Mouse (Mus musculus) lung, adult 2 months (tissue): ENCODE measurements around the gene Fancd2os. TPM values are rescaled to one million over a fixed set of nuclear protein-coding genes. Genes with fewer than 3 reads are reported as not detected.

Experiments
- DNase-seq: peaks from one replicate; pipeline ENCODE4 v3.0.0; 2022
- H3K4me1 ChIP-seq: fragments of 200-500 bp; 2 replicates; pipeline ENCODE4 v1.6.1; 2011; ENCODE audit warnings: low read length; ENCODE audit not compliant: control insufficient read depth, insufficient read depth
- H3K4me3 ChIP-seq: fragments of 200-500 bp; replicated peaks from 2 replicates; pipeline ENCODE3; 2011; ENCODE audit warnings: low read depth, mild to moderate bottlenecking, control low read depth, low read length; ENCODE audit errors: extremely low read depth
- CTCF ChIP-seq: fragments of 200-500 bp; IDR thresholded peaks from 2 replicates; pipeline ENCODE4 v1.5.1; 2011; ENCODE audit warnings: mild to moderate bottlenecking, low read length, control low read depth; ENCODE audit not compliant: insufficient read depth
- POLR2A ChIP-seq: fragments of 200-500 bp; IDR thresholded peaks from 2 replicates; pipeline ENCODE4 v1.6.1; 2011; ENCODE audit warnings: low read depth, mild to moderate bottlenecking, control low read depth, low read length, borderline replicate concordance; ENCODE audit errors: extremely low read depth
- WGBS: fragments of 180-500 bp; shearing (Covaris S2); methylation state at CpG from one replicate; pipeline ENCODE4 v1.1.7; 2018; 5-methylcytosine and 5-hydroxymethylcytosine counted together
- polyA plus RNA-seq: library from polyadenylated mRNA; depleted of rRNA; stranded (reverse); fragments of >200 nt; gene quantifications from 2 replicates; pipeline ENCODE4 v1.2.3, GENCODE M21; 2012

Gene Fancd2os
- polyA plus RNA-seq, 1 experiment = not detected

- Histone ChIP-seq H3K4me1 (peaks cover 5% of the 10 kb centered on the region; the same call in 1 of the 2 replicates), H3K4me3 (no peak overlapping the region)
- no peak for TF ChIP-seq POLR2A
- TF ChIP-seq CTCF = no peak
- 84% methylated on average over 7 of the region's 7 CpGs for WGBS
- no peak for DNase-seq
Measured at GRCm38 (mm10) chr6:113609293-113609692, 8.8 kb upstream of the Fancd2os start.

- 73% methylated on average over 6 of the region's 6 CpGs for WGBS
- no peak for TF ChIP-seq POLR2A
- no peak for TF ChIP-seq CTCF
- DNase-seq = no peak
Measured at GRCm38 (mm10) chr6:113608871-113609270, 8.4 kb upstream of the Fancd2os start.

GRCm38 (mm10) chr6:113605224-113605545 is 4.7 kb upstream of the Fancd2os start:
- peak overlapping the region; percentile 91 for H3K4me3 ChIP-seq
- DNase-seq = no peak
- H3K4me1 ChIP-seq = peaks cover 5% of the 10 kb centered on the region; the same call in 1 of the 2 replicates
- WGBS = 4% methylated on average over 10 of the region's 10 CpGs
- no peak for TF ChIP-seq CTCF
- no peak for TF ChIP-seq POLR2A

More at GRCm38 (mm10) chr6:113608871-113609270, 8.4 kb upstream of the Fancd2os start:
- Histone ChIP-seq H3K4me1 (peaks cover 5% of the 10 kb centered on the region; the same call in 1 of the 2 replicates), H3K4me3 (no peak overlapping the region)

GRCm38 (mm10) chr6:113604432-113605223 is 4.1 kb upstream of the Fancd2os start, which contains the start of gene Brk1:
TSS of gene Brk1 (plus strand) at chr6:113604772.
- WGBS = under 1% methylated on average over 65 of the region's 65 CpGs
- TF ChIP-seq CTCF (peak; percentile 35), POLR2A (peak; percentile 71; the same call in 1 of the 2 replicates)

GRCm38 (mm10) chr6:113603993-113604392 is 3.5 kb upstream of the Fancd2os start:
- WGBS = 58% methylated on average over 12 of the region's 12 CpGs
- TF ChIP-seq POLR2A = no peak
- TF ChIP-seq CTCF = no peak
- no peak for DNase-seq
- Histone ChIP-seq H3K4me1 (peaks cover 5% of the 10 kb centered on the region; the same call in 1 of the 2 replicates), H3K4me3 (peak overlapping the region; percentile 91)

More at GRCm38 (mm10) chr6:113604432-113605223, 4.1 kb upstream of the Fancd2os start, which contains the start of gene Brk1:
- DNase-seq = peak; percentile 84
- peaks cover 5% of the 10 kb centered on the region; the same call in 1 of the 2 replicates for H3K4me1 ChIP-seq
- peak within 1 kb of the TSS; percentile 91 for H3K4me3 ChIP-seq

- TF ChIP-seq POLR2A (no peak), CTCF (no peak)
- peaks cover 5% of the 10 kb centered on the region; the same call in 1 of the 2 replicates for H3K4me1 ChIP-seq
- DNase-seq = no peak
- no peak overlapping the region for H3K4me3 ChIP-seq
- WGBS = 87% methylated on average over 6 of the region's 6 CpGs
Measured at GRCm38 (mm10) chr6:113602821-113603220, 2.3 kb upstream of the Fancd2os start.

- DNase-seq = no peak
- no peak overlapping the region for H3K4me3 ChIP-seq
- 70% methylated on average over 5 of the region's 5 CpGs for WGBS
Measured at GRCm38 (mm10) chr6:113599833-113600232, 682 bp downstream of the Fancd2os start.

GRCm38 (mm10) chr6:113597945-113598344 is 2.6 kb downstream of the Fancd2os start:
- TF ChIP-seq CTCF (no peak), POLR2A (no peak)
- H3K4me1 ChIP-seq = no peaks in the 10 kb centered on the region
- H3K4me3 ChIP-seq = no peak overlapping the region
- DNase-seq = no peak
- WGBS = 91% methylated on average over 4 of the region's 4 CpGs

More at GRCm38 (mm10) chr6:113599833-113600232, 682 bp downstream of the Fancd2os start:
- no peaks in the 10 kb centered on the region for H3K4me1 ChIP-seq
- TF ChIP-seq POLR2A = no peak
- no peak for TF ChIP-seq CTCF

- DNase-seq = no peak
Measured at GRCm38 (mm10) chr6:113592637-113593036, 7.9 kb downstream of the Fancd2os start.

More at GRCm38 (mm10) chr6:113592637-113593036, 7.9 kb downstream of the Fancd2os start:
- TF ChIP-seq POLR2A (no peak), CTCF (no peak)
- no peak overlapping the region for H3K4me3 ChIP-seq
- WGBS = 93% methylated on average over 2 of the region's 2 CpGs
- no peaks in the 10 kb centered on the region for H3K4me1 ChIP-seq
